Mouse (Mus musculus) CD4-positive naive resting alpha-beta T cell, adult 57 days (primary cell): ENCODE measurements around the gene Cntnap5c. TPM values are rescaled to one million over a fixed set of nuclear protein-coding genes. Genes with fewer than 3 reads are reported as not detected.

Source experiments
- total RNA-seq: library from RNA; stranded (reverse); gene quantifications from one replicate; pipeline ENCODE4 v1.2.4, GENCODE M21; 2023

Gene Cntnap5c
- not detected for total RNA-seq

DNA sequence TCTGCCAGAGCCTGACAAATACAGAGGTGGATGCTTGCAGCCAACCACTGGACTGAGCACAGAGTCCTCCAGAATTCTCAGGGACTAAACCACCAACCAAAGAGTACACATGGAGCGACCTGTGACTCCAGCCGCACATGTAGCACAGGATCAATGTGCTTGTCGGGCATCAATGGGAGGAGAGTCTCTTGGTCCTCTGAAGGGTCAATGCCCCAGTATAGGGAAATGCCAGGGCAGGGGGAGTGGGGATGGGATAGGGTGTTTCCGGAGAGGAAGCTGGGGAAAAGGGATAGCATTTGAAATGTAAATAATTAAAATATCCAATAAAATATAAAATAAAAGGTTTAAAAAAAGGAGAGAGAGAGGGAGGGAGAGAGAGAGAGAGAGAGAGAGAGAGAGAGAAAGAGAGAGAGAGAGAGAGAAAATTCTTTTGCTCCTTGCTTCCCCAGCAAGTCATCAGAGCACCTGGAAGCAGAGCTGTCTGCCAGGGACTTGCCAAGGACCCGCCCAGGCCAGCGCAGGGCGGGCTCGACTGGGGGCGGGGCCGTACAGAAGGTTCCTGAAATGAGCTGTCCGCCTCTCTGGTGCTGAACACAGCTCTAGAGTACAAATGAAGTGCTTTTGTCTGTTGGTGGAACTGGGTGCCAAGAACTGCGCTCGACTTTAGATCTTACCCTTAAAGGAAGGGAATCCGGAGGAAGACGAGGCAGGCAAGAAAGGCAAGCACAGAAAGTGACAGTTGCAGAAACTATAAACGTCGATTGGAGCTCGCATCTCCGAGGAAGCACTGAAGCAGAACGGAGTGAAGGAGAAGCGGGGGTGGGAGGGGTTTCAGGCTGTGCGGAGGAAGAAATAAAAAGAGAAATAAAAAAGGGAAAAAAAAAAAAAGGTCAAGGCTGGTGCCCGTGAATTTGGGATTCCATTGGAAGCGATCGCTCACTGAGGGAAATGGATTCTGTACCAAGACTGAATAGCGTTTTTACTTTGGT lies at the start of gene Cntnap5c:
Gene Cntnap5c, plus strand, starts transcription at position 949 of the 989 bp plus-strand sequence.

DNA sequence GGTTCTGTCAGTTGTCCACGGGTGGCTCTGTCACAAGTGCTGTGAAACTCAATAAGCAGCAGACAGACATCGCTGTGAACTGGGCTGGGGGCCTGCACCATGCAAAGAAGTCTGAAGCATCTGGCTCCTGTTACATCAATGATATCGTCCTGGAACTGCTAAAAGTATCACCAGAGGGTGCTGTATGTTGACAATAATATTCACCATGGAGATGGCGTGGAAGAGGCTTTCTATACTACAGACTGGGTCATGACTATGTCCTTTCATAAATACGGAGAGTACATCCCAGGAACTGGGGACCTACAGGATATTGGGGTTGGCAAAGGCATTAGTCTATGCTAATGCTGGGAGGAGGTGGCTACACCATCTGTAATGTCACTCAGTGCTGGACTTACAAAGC lies 27.3 kb upstream of the Cntnap5c start, which contains the start of gene Gm21834:
Gene Gm21834, minus strand, starts transcription at position 101 of the 400 bp plus-strand sequence.

Other genes starting within 250 kb of the Cntnap5c start
- not detected for gene Vmn2r120, start 224.1 kb upstream of the Cntnap5c start, total RNA-seq
- not detected for gene Gm21834, start 27.4 kb upstream of the Cntnap5c start, total RNA-seq